Mouse (Mus musculus) cerebellum, adult 9-10 months (tissue): Measurements from ENCODE around the gene Zfp981.
"Not testable (repeated sequence)": the region's sequence is repeated elsewhere in the genome, so short reads cannot be mapped to it uniquely, and the experiment has no call there.

Experiments
- DNase-seq: peaks from one replicate; pipeline ENCODE4 v3.0.0; 2022

Zfp981 gene

DNA sequence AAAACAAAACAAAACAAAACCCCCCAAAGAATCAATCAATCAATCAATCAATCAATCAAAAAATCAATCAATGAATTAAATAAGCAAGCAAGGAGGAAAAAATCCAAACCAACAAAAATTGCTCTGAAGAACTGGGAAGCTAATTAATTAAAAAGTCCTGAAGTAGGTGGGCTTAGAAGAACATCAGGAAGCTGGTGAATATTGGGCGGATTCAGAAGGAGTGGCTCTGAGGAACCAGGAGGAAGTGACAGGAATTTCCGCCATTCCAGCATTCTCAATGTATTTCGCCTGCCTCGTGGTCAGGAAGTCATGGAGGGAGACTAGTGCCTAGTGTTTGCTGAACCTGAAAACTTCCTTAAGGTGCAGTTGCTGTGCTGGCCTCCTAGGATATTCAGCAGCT lies at the start of gene Zfp981:
Gene Zfp981 (plus strand): TSS at position 301 of the 400 bp plus-strand sequence.
- not testable (repeated sequence) for DNase-seq

DNA sequence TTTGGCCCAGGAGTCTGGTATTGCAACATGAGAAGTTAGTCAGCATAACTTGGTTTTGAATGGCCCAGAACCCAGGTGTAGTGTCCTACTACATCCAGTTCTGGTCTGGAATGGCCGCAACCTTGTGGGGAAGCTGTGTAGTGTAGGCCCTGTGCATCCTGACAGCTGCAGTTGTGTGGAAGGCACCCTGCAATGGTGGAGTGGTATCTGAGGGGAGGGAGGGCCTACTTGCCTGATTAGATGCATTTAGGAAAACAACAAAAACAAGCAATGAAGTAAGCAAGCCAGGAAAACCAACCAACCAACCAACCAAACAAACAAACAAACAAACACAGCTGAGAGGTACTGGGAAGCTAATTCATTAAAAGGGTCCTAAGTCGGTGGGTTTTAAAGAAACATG lies 49.3 kb upstream of the Zfp981 start:
- not testable (repeated sequence) for DNase-seq

DNA sequence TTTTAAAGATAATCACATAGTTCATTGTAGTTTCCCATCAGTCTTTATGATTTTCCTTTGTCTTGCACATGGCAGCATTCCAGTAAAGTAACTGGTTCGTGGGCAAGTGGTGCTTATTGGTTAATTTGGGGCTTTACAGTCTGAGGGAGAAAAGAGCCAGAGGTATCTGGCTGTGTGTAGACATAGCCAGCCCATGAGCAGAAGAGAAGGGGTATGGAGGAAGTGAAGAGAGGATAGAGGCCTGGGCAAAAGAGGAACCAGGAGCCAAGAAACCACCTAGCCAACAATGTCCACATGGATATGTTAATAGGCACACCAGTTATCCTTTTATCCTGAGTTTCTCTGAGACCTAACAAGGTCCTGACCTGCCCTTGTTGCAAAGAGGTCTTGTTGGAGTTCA lies 47.7 kb upstream of the Zfp981 start:
- DNase-seq: not testable (repeated sequence)

DNA sequence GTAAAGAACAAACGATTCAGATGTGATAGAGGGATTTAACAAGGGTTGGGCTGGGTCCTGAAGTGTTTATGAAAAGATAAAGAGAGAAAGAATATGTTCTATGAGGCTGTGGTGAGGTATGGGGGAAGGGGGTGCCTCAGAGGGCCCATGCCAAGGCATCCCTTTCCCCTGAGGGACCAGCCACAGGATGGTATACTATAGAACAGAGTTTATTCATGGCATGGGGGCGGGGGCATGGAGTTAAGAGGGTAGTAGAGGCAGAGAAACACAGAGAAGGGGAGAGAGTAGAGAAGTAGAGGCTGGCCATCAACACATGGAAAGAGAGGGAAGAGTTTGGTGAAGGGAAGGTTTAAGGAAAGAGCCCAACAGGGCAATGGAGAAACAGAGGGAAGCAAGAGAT lies 46.9 kb upstream of the Zfp981 start:
- DNase-seq: no peak

DNA sequence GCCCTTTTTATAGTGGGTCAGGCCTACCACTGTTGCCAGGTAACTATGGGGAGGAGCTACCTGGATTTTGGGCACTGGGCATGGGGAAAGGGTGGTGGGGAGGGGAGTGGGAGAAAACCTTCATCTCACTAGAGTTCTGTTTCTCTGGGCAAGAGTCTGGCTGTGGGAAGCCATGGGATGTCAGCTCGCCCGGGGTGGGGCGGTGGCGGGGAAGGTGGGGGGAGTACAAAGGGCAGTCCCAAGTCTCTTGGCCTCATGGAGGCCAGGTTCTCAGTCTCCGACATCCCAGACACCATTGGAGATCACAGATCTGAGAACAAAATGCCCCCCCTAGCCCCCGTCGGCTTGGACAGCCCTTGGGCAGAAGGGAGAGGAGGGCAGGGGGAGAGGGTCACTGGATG lies 46.5 kb upstream of the Zfp981 start:
- no peak for DNase-seq

DNA sequence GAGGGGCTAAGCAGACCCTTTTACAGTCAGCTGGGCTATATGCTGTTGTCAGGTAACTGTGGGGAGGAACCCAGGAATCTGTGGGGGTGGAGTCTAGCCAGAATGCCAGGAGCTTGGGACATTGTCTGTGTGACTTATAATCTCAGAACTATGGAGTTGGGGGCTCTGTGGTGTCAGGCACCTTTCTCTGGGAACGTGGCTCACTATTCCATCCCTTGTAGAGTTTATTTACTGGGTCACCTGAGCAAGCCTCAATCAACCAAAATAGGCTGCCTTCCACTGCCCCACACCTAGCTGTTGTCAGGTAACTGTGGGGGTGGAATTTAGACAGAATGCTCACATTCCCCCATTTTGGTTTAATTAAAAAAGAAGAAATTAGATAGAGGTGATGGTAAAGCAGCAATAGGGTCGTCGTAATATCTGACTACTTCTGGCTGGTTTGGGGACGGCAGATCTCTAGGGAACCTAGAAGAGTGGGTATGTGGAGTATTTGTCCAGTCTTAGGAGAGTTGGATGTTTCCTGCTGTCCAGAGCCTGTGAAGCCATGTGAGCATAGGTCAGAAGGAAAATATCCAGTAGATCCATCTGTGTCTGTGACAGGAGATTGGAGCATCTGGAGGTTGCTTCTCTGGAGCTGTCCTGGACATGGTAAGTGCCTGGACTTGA lies 45.6 kb upstream of the Zfp981 start:
- DNase-seq: no peak

DNA sequence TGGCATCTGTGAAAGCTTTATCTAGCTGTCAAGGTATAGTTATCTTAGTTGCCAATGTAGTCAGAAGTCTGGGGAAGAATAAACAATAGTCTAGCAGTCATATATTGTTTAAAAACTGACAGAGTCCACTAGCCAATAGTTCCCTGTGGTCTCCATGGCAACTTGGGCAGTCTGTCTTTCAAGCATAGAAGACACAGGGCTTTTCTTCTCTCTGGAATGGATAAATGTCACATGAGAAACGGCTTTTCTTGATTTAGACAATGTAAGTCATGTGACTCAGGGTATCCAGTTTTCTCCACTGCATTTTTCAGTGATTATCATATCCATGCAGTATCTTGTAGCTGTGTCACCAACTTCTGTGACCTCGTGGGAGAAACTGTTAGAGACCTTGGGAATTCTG lies 44.7 kb upstream of the Zfp981 start:
- DNase-seq: no peak

DNA sequence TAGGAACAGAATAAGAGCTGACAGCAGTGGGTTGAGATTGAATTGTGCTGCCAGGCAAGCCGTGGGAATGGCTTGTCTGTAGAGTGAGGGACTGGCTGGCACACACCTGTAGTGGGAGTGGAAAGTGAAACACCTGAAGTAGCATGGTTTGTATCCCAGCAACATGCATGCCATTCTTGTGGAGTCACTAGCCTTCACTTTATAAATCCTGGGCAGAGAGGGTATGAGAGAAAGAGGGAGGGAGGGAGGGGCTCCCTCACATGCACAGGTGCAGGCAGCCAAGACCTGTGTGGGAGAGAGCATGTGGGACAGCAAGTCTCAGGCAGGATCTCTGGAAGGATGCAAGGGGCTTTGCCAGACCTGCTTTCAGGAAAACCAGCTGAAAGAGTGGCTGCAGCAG lies 44.1 kb upstream of the Zfp981 start:
- no peak for DNase-seq

DNA sequence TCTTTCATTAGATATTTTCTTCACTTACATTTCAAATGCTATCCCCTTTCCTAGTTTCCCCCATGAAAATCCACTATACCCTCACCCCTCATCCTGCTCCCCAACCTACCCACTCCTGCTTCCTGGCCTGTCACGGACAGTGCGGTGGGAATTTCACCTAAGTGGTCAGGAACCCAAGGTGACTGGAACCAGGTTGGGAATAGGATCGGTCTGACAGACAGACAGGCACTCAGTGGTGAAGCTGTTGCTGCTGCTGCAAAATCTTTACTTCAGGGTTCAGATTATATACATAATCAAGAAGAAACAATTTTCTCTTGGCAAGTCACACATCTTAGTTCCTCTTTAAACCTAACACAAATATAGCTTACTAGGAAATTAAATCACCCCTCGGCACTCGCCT lies 42.0 kb upstream of the Zfp981 start:
- not testable (repeated sequence) for DNase-seq

DNA sequence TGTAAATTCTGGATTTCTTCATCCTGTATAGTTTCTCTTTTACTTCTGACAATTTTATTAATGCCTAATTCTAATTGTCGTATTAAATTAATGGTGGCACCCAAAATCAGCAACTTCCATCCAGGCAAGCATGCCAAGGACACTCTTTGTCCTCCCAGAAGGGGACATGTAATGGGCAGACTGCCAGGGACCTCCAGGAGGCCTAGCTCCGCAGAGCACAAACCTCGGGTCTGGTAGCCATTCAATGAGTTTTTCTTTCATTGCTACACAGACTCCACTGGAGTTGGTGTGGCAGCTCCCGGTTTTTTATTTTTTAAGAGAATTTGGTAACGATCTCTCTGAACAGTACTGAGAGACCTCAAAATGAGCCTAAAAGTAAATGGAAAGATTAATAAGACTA lies 41.1 kb upstream of the Zfp981 start:
- DNase-seq: not testable (repeated sequence)

DNA sequence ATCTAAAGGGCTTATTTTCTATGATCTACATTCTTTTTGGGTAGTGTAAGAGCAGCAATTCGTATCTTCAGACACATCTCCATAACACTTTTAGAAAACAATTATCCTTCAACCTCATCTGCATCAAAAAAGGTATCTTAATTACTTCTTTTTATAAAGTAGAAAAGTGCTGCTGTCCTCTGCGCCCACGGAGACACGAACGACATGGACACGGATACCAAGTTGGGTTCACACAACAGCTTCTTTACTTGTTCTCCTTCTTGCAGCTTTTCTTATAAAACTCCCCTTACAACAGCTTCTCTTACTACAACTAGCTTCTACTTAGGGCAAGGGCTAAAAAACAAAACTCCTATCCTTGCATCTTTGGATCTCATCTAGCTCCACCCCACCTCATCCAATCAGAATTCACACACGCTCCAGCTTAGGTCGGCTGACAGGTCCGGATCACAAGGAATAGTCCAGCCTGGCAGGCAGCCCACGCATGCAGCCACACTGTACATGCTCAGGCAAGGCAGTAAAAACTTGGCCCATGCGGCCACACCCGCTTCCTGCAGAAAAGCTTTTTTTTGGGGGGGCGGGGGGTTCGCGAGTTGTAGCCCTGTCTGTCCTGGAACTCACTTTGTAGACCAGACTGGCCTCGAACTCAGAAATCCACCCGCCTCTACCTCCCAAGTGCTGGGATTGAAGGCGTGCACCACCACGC lies 38.0 kb upstream of the Zfp981 start:
- not testable (repeated sequence) for DNase-seq

DNA sequence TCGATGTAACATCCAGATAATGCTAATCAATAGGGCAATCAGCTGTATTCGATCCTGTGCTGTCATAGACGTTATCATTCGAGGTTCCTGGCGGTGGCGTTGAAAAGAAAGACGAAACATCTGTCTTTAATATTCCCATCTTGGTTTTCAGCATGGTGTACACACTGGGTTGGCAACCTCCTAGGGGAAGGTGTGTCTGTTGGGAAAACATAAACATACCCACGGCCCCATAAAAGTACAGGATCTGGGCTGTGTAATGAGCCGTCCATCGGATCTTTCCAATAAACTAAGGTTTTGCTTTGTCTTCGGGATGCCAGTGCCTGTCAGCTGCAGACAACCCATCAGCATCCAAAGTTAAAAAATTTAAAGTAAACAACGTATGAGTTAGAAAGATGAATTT lies 31.8 kb upstream of the Zfp981 start:
- not testable (repeated sequence) for DNase-seq

DNA sequence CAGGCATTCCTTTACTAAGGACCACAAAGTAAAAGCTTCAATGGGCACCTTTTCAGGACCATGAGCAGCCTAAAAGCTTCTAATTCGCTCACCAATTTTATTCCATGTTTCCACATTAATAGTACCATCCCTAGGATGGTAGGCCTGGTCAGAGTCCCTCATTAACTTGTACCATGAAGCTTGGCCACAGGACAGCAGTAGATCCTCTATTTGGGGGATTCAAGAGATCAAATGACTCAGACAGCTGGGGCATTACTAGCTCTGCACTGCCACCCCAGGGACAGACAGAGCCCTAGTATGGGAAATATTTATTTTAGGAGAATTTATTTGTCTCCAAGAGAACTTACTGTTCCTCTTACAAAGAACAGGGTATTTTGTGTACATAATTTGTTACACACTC lies 27.6 kb upstream of the Zfp981 start:
- DNase-seq: not testable (repeated sequence)

DNA sequence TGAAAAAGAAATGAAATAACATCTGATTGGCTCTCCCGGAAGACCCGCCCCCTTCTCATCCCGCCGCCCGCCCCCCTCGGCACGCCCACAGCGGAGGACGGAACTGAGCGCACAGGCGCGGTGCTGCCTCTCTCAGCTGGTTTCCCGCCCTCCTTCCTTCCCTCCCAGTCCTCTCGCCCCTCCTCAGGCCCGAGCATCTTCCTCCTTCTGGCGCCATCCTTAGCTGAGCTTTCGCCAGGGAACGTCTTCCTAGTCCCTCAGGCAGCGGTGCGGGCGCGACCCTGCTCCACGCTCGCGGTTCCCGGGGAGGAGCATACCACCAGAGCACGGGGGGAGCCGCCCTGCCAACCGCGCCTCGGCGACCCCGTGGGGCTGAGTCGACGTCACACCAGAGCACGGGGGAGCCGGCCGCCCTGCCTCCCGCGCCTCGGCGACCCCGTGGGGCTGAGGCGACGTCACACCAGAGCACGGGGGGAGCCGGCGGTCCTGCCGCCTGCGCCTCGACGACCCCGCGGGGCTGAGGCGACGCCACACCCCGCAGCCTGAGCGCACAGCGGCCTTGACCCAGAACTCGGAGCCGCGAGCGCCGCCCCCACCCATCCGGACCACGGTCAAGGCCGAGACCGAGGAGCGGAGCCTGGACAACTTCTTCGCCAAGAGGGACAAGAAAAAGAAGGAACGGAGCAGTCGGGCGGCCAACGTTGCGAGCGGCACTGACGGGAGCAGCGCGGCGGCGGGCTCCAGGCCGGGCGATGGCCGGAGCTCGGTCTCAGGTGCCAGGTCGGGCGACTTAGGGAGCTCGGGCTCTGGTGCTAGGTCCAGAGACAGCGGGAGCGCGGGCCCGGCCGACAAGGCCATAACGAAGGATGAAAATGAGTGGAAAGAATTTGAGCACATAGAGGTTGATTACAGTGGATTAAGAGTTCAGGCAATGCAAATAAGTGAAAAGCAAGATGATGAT lies 26.8 kb upstream of the Zfp981 start:
- DNase-seq: not testable (repeated sequence)

DNA sequence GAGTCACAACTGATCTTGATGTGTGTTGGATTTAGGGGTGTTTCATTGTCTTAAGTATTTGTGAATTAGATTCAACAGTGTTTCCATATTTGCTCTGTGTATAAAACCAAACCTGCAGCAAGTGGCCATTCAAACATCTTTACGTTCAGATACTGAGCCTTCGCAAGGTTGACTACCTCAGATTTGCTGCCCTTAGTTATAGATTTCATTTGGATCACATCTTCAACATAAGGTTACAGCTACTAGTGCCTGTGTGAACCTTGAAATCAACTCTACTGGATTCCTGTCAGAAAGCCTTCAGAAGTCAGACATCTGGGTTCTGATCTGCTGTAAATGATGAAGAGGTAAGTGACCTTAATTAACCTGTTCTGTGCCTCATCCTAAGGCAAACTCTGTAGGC lies 25.6 kb upstream of the Zfp981 start:
- not testable (repeated sequence) for DNase-seq

DNA sequence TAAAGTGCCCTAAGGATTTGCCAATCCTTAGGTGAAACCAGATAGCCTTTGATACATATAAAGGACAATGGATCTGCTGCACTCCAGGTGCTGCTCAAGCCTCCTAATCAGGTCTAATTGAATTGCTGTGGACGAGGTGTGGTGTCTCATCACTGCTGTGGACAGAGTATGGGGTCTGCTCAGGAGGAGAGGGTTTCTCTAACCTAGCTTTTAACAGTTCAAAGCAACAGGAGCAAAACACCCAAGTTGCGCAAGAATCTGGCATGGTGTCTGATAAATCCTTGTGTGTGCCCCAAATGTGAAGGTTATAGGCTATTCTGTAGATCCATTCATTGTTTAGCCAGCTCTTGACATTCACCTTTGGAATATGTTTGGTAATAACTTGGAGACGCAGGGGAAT lies 24.9 kb upstream of the Zfp981 start:
- DNase-seq: not testable (repeated sequence)

DNA sequence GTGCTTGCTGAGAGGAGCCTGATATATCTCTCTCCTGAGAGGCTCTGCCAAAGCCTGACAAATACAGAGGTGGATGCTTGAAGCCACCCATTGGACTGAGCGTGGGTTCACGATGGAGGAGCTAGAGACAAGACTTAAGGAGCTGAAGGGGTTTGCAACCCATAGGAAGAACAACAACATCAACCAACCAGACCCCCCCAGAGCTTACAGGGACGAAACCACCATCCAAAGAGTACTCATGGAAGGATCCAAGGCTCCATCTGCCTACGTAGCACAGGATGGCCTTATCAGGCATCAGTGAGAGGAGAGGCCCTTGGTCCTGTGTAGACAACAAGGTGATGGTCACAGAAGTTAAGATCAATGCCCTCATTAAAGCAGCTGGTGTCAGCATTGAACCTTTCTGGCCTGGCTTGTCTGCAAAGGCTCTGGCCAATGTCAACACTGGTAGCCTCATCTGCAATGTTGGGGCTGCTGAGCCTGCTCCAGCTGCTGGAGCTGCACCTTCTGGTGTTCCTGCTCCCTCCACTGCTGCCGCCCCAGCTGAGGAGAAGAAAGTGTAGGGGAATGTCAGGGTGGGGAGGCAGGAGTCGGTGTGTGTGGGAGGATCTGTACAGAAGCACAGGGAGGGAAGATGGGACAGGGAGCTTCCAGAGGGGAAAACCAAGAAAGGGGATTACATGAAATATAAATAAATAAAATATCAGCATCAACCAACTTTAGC lies 21.3 kb upstream of the Zfp981 start:
- DNase-seq: not testable (repeated sequence)

DNA sequence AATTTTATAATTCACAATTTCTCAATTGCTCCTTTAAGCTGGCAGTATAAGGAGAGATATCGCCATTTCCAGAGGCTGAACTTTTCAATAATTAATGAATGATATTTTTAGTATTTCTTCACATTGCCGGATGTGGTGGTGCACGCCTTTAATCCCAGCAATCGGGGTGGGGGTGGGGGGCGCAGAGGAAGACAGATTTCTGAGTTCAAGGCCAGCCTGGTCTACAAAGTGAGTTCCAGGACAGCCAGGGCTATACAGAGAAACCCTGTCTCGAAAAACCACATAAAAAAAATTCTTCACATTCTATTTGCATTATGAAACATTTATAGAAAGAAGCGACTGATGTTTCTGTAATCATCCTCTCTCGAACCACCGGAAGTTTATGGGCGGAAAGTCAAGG lies 19.3 kb upstream of the Zfp981 start:
- DNase-seq: not testable (repeated sequence)

DNA sequence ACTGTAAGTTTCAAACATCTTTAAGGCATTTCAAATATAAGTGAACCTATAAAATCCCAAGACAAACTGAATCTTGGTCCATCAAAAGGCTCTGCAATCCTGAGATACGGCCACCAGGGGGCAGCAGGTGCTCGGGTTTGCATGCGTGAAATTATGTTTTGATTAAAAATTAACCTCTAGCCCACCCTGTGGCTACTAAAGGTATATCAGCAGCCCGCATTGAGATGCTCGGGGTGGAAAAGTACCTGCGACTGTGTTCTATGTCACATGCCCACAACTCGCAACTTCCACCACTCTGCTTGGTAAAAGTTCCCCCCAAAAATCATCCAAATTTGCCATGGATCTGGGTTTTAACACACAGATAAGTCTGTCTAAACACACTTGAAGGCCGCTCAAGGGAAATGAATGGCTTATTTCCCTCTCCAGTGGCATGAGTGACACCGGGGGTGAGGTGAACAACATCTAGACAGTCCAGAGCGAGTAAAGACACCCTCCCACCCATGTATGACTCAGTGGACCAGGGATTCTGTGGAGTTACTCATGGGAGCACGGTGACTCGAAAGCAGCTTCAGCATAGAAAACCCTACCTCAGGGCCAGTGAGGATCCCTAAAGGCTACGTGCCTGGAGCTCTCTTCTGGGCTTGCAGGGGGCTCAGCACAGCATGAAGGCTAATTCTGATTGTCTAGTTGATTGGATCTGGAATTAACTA lies 18.1 kb upstream of the Zfp981 start:
- not testable (repeated sequence) for DNase-seq

DNA sequence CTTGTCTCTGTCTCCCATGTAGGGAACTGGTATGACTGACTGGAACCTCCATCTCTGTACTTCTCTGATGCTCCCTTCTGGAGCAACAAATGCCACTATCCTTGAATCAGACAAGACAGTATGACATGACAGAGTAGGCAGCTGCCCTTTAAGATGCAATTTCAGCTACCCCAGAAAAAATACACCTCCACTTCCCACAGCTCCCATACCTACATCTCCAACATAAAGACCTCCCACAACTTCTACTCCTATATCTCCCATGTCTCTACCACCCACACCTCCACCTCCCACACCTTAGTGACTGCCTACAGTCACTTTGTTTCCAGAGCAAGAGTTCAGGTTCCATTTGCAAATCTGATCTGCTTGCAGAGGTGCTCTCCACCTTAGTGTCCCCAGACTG lies 17.2 kb upstream of the Zfp981 start:
- DNase-seq: not testable (repeated sequence)

DNA sequence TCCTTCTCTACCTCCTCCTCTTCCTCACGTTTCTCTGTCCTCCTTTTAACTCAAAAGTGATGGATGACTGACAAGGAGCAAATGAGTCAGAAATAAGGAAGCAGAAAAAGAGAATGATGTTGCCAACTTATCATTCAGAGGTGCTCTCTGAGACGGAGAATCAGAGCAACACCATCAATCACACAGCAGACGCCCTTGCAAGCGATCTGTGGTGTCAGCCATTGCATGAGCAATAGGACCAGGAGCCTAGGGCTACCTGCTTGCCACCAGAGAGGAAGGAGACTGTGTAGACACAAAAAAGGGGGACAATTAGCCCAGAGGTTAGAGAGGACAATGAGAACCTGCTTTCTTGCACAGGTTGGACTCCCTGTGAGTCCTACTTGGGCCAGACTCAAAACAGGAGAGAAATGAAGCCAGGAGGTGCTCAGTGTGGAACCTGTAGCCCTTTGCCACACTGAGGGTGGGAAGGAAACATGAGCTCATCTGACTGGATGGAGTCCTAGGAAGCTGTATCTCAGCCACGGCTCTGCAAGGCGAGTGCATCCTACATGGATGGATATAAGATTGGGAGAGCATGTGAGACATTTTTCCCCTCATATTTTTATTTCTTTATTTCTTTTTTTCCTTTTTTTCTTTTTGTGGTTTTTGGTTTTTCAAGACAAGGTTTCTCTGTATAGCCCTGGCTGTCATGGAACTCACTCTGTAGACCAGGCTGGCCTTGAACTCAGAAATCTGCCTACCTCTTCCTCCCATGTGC lies 16.5 kb upstream of the Zfp981 start:
- DNase-seq: not testable (repeated sequence)
